Mouse (Mus musculus): ENCODE measurements around the gene Lzic. TPM values are rescaled to one million over a fixed set of nuclear protein-coding genes. Genes with fewer than 3 reads are reported as not detected.

Gene Lzic
- 55.6 and 57.6 TPM in 2 replicates for polyA plus RNA-seq (2014; fragmentation: Nextera tagmentation; extraction: Ambion mirVana)

GRCm38 (mm10) chr4:149485053-149485824 lies at the start of gene Lzic, which contains the start of gene Nmnat1:
Gene Lzic (plus strand): TSS chr4:149485229.
Gene Nmnat1 (minus strand): TSS chr4:149485202.
- Histone ChIP-seq H3K27ac (ENCODE audit: low read depth, low read length) (peak within 1 kb of the TSS; percentile 57; the same call in 1 of the 2 replicates), H3K4me3 (ENCODE audit: low read depth, low read length) (peak within 1 kb of the TSS; percentile 76), H3K27me3 (ENCODE audit: control insufficient read depth, insufficient read depth, low read length) (no peaks in the 10 kb centered on the region), H3K4me1 (replicated peaks; ENCODE audit: control insufficient read depth, insufficient read depth, low read length) (0 out of 2 replicates have a peak, but pooled peaks cover 4% of the 10 kb centered on the region), H3K9me3 (ENCODE audit: control insufficient read depth, low read length) (no peaks in the 10 kb centered on the region), H3K36me3 (ENCODE audit: control insufficient read depth, insufficient read depth, low read length) (peaks cover 7% of the 10 kb centered on the region; the same call in 1 of the 2 replicates), H3K4me2 (ENCODE audit: low read depth, low read length, severe bottlenecking) (peak within 1 kb of the TSS; percentile 84), H3K9ac (ENCODE audit: low read length) (peak within 1 kb of the TSS; percentile 71)
- DNase-seq (ENCODE audit: low spot score) = peak; percentile 98
- WGBS = under 1% methylated on average over 60 of the region's 60 CpGs
- ATAC-seq (replicated peaks; ENCODE audit: low FRiP score) = peak; percentile 98

- 78% methylated on average over 8 of the region's 8 CpGs for WGBS
- ATAC-seq (replicated peaks; ENCODE audit: low FRiP score) (no peak), DNase-seq (ENCODE audit: low spot score) (no peak)
- Histone ChIP-seq H3K27ac (ENCODE audit: low read depth, low read length) (no peak overlapping the region), H3K4me2 (ENCODE audit: low read depth, low read length, severe bottlenecking) (no peak overlapping the region), H3K36me3 (ENCODE audit: control insufficient read depth, insufficient read depth, low read length) (no peaks in the 10 kb centered on the region), H3K9ac (ENCODE audit: low read length) (no peak overlapping the region), H3K9me3 (ENCODE audit: control insufficient read depth, low read length) (no peaks in the 10 kb centered on the region), H3K27me3 (ENCODE audit: control insufficient read depth, insufficient read depth, low read length) (peaks cover 2% of the 10 kb centered on the region; the same call in 1 of the 2 replicates), H3K4me1 (replicated peaks; ENCODE audit: control insufficient read depth, insufficient read depth, low read length) (peaks cover 2% of the 10 kb centered on the region; the same call in 1 of the 2 replicates), H3K4me3 (ENCODE audit: low read depth, low read length) (no peak overlapping the region)
These were observed 44.5 kb upstream of the Lzic start for GRCm38 (mm10) chr4:149440576-149440975.

- ATAC-seq (replicated peaks; ENCODE audit: low FRiP score) (no peak), DNase-seq (ENCODE audit: low spot score) (no peak)
- no peak overlapping the region for H3K4me2 ChIP-seq (ENCODE audit: low read depth, low read length, severe bottlenecking)
- H3K4me1 ChIP-seq (replicated peaks; ENCODE audit: control insufficient read depth, insufficient read depth, low read length) = peaks cover 4% of the 10 kb centered on the region; the same call in 1 of the 2 replicates
- no peak overlapping the region for H3K27ac ChIP-seq (ENCODE audit: low read depth, low read length)
- no peak overlapping the region for H3K9ac ChIP-seq (ENCODE audit: low read length)
- WGBS = 68% methylated on average over 3 of the region's 3 CpGs
- H3K4me3 ChIP-seq (ENCODE audit: low read depth, low read length) = no peak overlapping the region
- no peaks in the 10 kb centered on the region for H3K36me3 ChIP-seq (ENCODE audit: control insufficient read depth, insufficient read depth, low read length)
- peaks cover 2% of the 10 kb centered on the region; the same call in 1 of the 2 replicates for H3K27me3 ChIP-seq (ENCODE audit: control insufficient read depth, insufficient read depth, low read length)
- no peaks in the 10 kb centered on the region for H3K9me3 ChIP-seq (ENCODE audit: control insufficient read depth, low read length)
These were observed 42.6 kb upstream of the Lzic start for GRCm38 (mm10) chr4:149442436-149442835.

GRCm38 (mm10) chr4:149444465-149444864 lies 40.6 kb upstream of the Lzic start:
- Histone ChIP-seq H3K36me3 (ENCODE audit: control insufficient read depth, insufficient read depth, low read length) (no peaks in the 10 kb centered on the region), H3K27me3 (ENCODE audit: control insufficient read depth, insufficient read depth, low read length) (peaks cover 2% of the 10 kb centered on the region; the same call in 1 of the 2 replicates)

GRCm38 (mm10) chr4:149444964-149445701 lies 39.9 kb upstream of the Lzic start:
- under 1% methylated on average over 36 of the region's 36 CpGs for WGBS

More at GRCm38 (mm10) chr4:149444465-149444864, 40.6 kb upstream of the Lzic start:
- ATAC-seq (replicated peaks; ENCODE audit: low FRiP score) (no peak), DNase-seq (ENCODE audit: low spot score) (no peak)
- Histone ChIP-seq H3K27ac (ENCODE audit: low read depth, low read length) (no peak overlapping the region), H3K9me3 (ENCODE audit: control insufficient read depth, low read length) (no peaks in the 10 kb centered on the region), H3K4me1 (replicated peaks; ENCODE audit: control insufficient read depth, insufficient read depth, low read length) (peaks cover 4% of the 10 kb centered on the region; the same call in 1 of the 2 replicates), H3K4me3 (ENCODE audit: low read depth, low read length) (no peak overlapping the region), H3K4me2 (ENCODE audit: low read depth, low read length, severe bottlenecking) (peak overlapping the region; percentile 60; the same call in 1 of the 2 replicates), H3K9ac (ENCODE audit: low read length) (peak overlapping the region; percentile 70)
- WGBS = 76% methylated on average over 1 of the region's 1 CpGs

GRCm38 (mm10) chr4:149445868-149446267 lies 39.2 kb upstream of the Lzic start:
- H3K4me2 ChIP-seq (ENCODE audit: low read depth, low read length, severe bottlenecking) = peak overlapping the region; percentile 60; the same call in 1 of the 2 replicates
- DNase-seq (ENCODE audit: low spot score) = peak; percentile 88
- H3K9me3 ChIP-seq (ENCODE audit: control insufficient read depth, low read length) = no peaks in the 10 kb centered on the region
- WGBS = 2% methylated on average over 11 of the region's 11 CpGs
- H3K9ac ChIP-seq (ENCODE audit: low read length) = peak overlapping the region; percentile 70
- peak; percentile 72 for ATAC-seq (replicated peaks; ENCODE audit: low FRiP score)
- H3K27ac ChIP-seq (ENCODE audit: low read depth, low read length) = peak overlapping the region; percentile 85
- H3K27me3 ChIP-seq (ENCODE audit: control insufficient read depth, insufficient read depth, low read length) = no peaks in the 10 kb centered on the region
- H3K4me3 ChIP-seq (ENCODE audit: low read depth, low read length) = no peak overlapping the region; the same call in 1 of the 2 replicates
- H3K36me3 ChIP-seq (ENCODE audit: control insufficient read depth, insufficient read depth, low read length) = no peaks in the 10 kb centered on the region
- H3K4me1 ChIP-seq (replicated peaks; ENCODE audit: control insufficient read depth, insufficient read depth, low read length) = peaks cover 4% of the 10 kb centered on the region; the same call in 1 of the 2 replicates

More at GRCm38 (mm10) chr4:149444964-149445701, 39.9 kb upstream of the Lzic start:
- peak overlapping the region; percentile 70 for H3K9ac ChIP-seq (ENCODE audit: low read length)
- peak overlapping the region; percentile 24 for H3K4me3 ChIP-seq (ENCODE audit: low read depth, low read length)
- peaks cover 4% of the 10 kb centered on the region; the same call in 1 of the 2 replicates for H3K4me1 ChIP-seq (replicated peaks; ENCODE audit: control insufficient read depth, insufficient read depth, low read length)
- DNase-seq (ENCODE audit: low spot score) = peak; percentile 96
- H3K9me3 ChIP-seq (ENCODE audit: control insufficient read depth, low read length) = no peaks in the 10 kb centered on the region
- peak; percentile 94 for ATAC-seq (replicated peaks; ENCODE audit: low FRiP score)
- no peaks in the 10 kb centered on the region for H3K36me3 ChIP-seq (ENCODE audit: control insufficient read depth, insufficient read depth, low read length)
- H3K27ac ChIP-seq (ENCODE audit: low read depth, low read length) = peak overlapping the region; percentile 85
- peak overlapping the region; percentile 60 for H3K4me2 ChIP-seq (ENCODE audit: low read depth, low read length, severe bottlenecking)
- peaks cover 2% of the 10 kb centered on the region; the same call in 1 of the 2 replicates for H3K27me3 ChIP-seq (ENCODE audit: control insufficient read depth, insufficient read depth, low read length)

GRCm38 (mm10) chr4:149446309-149446708 lies 38.7 kb upstream of the Lzic start:
- Histone ChIP-seq H3K4me2 (ENCODE audit: low read depth, low read length, severe bottlenecking) (peak overlapping the region; percentile 60; the same call in 1 of the 2 replicates), H3K27me3 (ENCODE audit: control insufficient read depth, insufficient read depth, low read length) (no peaks in the 10 kb centered on the region), H3K9ac (ENCODE audit: low read length) (peak overlapping the region; percentile 70), H3K27ac (ENCODE audit: low read depth, low read length) (peak overlapping the region; percentile 85; the same call in 1 of the 2 replicates), H3K36me3 (ENCODE audit: control insufficient read depth, insufficient read depth, low read length) (no peaks in the 10 kb centered on the region), H3K4me3 (ENCODE audit: low read depth, low read length) (no peak overlapping the region), H3K9me3 (ENCODE audit: control insufficient read depth, low read length) (no peaks in the 10 kb centered on the region), H3K4me1 (replicated peaks; ENCODE audit: control insufficient read depth, insufficient read depth, low read length) (peaks cover 4% of the 10 kb centered on the region; the same call in 1 of the 2 replicates)
- 18% methylated on average over 1 of the region's 1 CpGs for WGBS
- no peak for ATAC-seq (replicated peaks; ENCODE audit: low FRiP score)
- DNase-seq (ENCODE audit: low spot score) = no peak

GRCm38 (mm10) chr4:149450636-149451035 lies 34.4 kb upstream of the Lzic start:
- DNase-seq (ENCODE audit: low spot score) (no peak), ATAC-seq (replicated peaks; ENCODE audit: low FRiP score) (no peak)
- no peak overlapping the region for H3K4me2 ChIP-seq (ENCODE audit: low read depth, low read length, severe bottlenecking)
- H3K4me3 ChIP-seq (ENCODE audit: low read depth, low read length) = no peak overlapping the region
- H3K9ac ChIP-seq (ENCODE audit: low read length) = no peak overlapping the region
- no peak overlapping the region for H3K27ac ChIP-seq (ENCODE audit: low read depth, low read length)
- H3K36me3 ChIP-seq (ENCODE audit: control insufficient read depth, insufficient read depth, low read length) = no peaks in the 10 kb centered on the region
- 86% methylated on average over 3 of the region's 3 CpGs for WGBS
- no peaks in the 10 kb centered on the region for H3K27me3 ChIP-seq (ENCODE audit: control insufficient read depth, insufficient read depth, low read length)
- H3K4me1 ChIP-seq (replicated peaks; ENCODE audit: control insufficient read depth, insufficient read depth, low read length) = peaks cover 3% of the 10 kb centered on the region; the same call in 1 of the 2 replicates
- no peaks in the 10 kb centered on the region for H3K9me3 ChIP-seq (ENCODE audit: control insufficient read depth, low read length)
